Mouse (Mus musculus) CD4-positive, CD25-positive, alpha-beta regulatory T cell, adult 2 months (primary cell): Measurements from ENCODE around the gene Gm43518.

Experiments
- DNase-seq: peaks from one replicate; pipeline ENCODE4 v3.0.0-alpha.2; 2012; ENCODE audit warnings: low read depth, low spot score

Gene Gm43518

GRCm38 (mm10) chr5:123927118-123927517 is at the start of gene Gm43518:
Gm43518 (plus strand) TSS chr5:123927418.
- DNase-seq: no peak

GRCm38 (mm10) chr5:123878056-123878455 is 49.2 kb upstream of the Gm43518 start:
- DNase-seq: no peak

GRCm38 (mm10) chr5:123879928-123880327 is 47.3 kb upstream of the Gm43518 start, which contains the start of gene Hcar1:
Hcar1 (minus strand) TSS chr5:123880020.
- no peak for DNase-seq

- no peak for DNase-seq
Measured at GRCm38 (mm10) chr5:123880778-123881177, 46.4 kb upstream of the Gm43518 start.

GRCm38 (mm10) chr5:123883891-123884290 is 43.3 kb upstream of the Gm43518 start:
- DNase-seq: no peak

- DNase-seq: no peak
Measured at GRCm38 (mm10) chr5:123884332-123884731, 42.9 kb upstream of the Gm43518 start.

GRCm38 (mm10) chr5:123886365-123886764 is 40.9 kb upstream of the Gm43518 start:
- no peak for DNase-seq

GRCm38 (mm10) chr5:123890312-123890711 is 36.9 kb upstream of the Gm43518 start:
- DNase-seq: no peak

GRCm38 (mm10) chr5:123890987-123891386 is 36.2 kb upstream of the Gm43518 start:
- no peak for DNase-seq

GRCm38 (mm10) chr5:123891669-123892068 is 35.5 kb upstream of the Gm43518 start:
- DNase-seq: peak; percentile 73

GRCm38 (mm10) chr5:123893520-123893919 is 33.7 kb upstream of the Gm43518 start:
- no peak for DNase-seq

GRCm38 (mm10) chr5:123896395-123896794 is 30.8 kb upstream of the Gm43518 start:
- DNase-seq: no peak

- DNase-seq: peak; percentile 25
Measured at GRCm38 (mm10) chr5:123897352-123897751, 29.9 kb upstream of the Gm43518 start.

GRCm38 (mm10) chr5:123904059-123904672 is 23.1 kb upstream of the Gm43518 start:
- DNase-seq: no peak

- no peak for DNase-seq
Measured at GRCm38 (mm10) chr5:123906146-123906975, 20.9 kb upstream of the Gm43518 start.

- peak; percentile 100 for DNase-seq
Measured at GRCm38 (mm10) chr5:123906976-123907630, 20.1 kb upstream of the Gm43518 start, which contains the start of gene Denr. Denr (plus strand) TSS chr5:123907175.

GRCm38 (mm10) chr5:123907631-123907977 is 19.6 kb upstream of the Gm43518 start:
- DNase-seq: no peak

- peak; percentile 61 for DNase-seq
Measured at GRCm38 (mm10) chr5:123914852-123915251, 12.4 kb upstream of the Gm43518 start.

- DNase-seq: no peak
Measured at GRCm38 (mm10) chr5:123922112-123922511, 5.1 kb upstream of the Gm43518 start.

- peak; percentile 97 for DNase-seq
Measured at GRCm38 (mm10) chr5:123930508-123930989, 3.3 kb downstream of the Gm43518 start, which contains the start of gene Ccdc62. Ccdc62 (plus strand) TSS chr5:123930679.

GRCm38 (mm10) chr5:123931131-123931530 is 3.9 kb downstream of the Gm43518 start:
- no peak for DNase-seq

- DNase-seq: no peak
Measured at GRCm38 (mm10) chr5:123932927-123933326, 5.7 kb downstream of the Gm43518 start.
